Mouse (Mus musculus) R1 (cell line): ENCODE data around the gene Plxnd1.
A peak's percentile ranks its signal among the peaks of the same experiment; 100 is the strongest.

ENCODE experiments used
- DNase-seq: peaks from one replicate; pipeline ENCODE4 v3.0.0-alpha.2; 2018; ENCODE audit warnings: low read depth, low spot score

The Plxnd1 gene

DNA sequence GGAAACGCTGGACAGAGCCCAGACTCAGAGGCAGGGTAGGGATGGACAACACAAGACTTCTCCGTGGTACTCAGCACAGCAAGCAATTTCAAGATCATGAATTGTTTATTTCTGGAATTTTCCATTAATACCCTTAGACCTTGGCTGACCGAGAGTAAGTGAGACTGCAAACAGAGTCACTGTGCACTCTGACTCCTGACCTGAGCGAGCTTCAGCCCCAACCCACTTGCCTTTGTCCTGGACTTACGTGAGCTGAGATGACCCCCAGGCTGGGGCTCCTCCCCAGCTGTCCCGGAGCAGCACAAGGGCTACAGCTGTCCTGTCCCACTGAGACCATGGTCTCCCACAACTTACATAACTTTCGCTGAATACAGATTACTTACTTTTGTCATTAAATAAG, 11.9 kb downstream of the Plxnd1 start:
- DNase-seq, result no peak

- peak; percentile 56 for DNase-seq
These were observed 16.2 kb downstream of the Plxnd1 start for GRCm38 (mm10) chr6:115978596-115978995.

- DNase-seq, result no peak
These were observed 17.0 kb downstream of the Plxnd1 start for GRCm38 (mm10) chr6:115977810-115978209.

DNA sequence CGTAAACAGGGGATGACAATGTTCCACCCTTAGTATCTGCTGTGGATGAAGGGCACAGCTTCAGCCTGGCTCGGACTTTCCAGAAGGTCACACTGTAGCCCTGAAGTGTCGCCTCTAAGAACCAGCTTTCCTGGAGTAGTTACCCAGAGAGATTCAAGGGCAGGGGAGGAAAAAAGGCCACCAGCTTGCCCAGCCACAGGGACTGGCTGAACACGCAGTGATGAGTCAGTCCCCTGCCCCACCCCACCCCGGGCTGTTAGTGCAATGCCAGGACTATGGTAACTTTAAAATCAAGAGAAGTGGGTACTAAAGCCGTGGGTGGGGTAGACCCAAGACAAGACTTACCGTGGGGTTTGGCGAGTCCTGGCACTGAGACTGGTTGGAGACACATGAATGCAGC, 19.2 kb downstream of the Plxnd1 start:
- DNase-seq, result no peak

DNA sequence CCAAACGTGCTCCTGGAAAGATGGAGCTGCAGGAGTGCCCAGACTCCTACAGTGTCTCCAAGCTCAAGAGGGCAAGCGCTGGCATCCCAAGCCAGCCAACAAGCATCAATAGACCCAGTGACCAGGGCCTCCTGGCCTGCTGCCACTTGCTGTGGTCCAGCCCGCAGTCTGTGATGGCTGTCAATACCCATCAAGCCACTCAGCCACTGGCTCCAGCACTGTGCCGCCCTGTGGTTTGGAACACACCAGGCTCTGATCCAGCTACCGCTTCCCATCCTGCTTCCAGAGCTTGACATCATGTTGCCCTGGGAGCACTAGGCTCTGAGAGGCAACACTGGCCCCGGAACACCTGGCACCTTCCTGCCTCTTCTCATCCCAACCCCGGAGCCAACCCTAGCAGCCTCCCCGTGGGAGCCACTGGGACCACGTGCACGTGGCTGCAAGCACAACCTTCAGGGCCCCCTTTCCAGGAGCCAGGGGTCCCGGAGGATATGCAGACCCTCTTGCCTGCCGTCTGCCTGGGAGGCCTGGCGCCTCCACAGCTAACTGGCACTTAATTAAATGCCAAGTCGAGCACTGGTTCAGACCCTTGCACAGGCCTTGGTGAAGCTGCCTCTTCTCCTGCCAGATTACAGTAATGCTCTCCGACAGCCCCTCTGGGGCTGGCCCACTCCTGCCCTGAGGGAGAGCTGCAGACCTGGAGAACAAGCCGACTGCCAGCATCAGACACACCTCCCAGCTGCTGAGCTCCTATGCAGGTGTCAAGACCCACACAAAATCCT, 20.7 kb downstream of the Plxnd1 start:
- DNase-seq, result no peak

- DNase-seq, result no peak
These were observed 21.5 kb downstream of the Plxnd1 start for GRCm38 (mm10) chr6:115973139-115973875.

DNA sequence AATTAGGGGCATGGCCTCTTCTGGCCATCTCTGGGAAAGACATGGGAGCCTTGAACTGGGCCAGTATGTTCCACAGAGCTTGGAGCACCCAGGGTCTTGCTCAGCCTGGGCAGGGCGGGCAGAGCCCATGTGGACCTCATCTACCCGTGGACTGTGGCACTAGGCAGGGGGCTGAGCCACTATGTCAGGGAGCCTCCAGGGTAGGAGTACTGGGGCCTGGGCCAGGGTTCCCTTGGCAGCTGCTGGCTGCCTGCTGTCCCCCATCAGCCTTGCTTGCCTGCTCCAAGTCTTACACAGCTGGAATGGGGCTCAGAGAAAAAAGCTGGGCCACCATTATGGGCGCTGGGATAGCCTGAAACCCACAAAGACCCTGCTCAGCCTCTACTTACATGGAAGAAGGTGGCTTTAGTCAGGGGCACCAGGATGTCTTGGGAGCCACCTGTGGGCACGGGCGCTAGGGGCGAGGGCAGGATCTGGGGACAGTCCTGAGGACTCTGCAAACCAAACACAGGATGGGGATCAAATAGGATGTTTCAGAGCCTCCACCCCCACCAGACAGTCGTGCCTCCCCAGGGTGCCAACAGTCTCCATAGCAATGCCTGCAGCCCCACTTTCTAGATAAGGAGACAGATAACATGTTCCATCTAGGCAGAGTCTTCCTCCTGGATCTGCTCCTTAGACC, 22.6 kb downstream of the Plxnd1 start:
- DNase-seq, result no peak

DNA sequence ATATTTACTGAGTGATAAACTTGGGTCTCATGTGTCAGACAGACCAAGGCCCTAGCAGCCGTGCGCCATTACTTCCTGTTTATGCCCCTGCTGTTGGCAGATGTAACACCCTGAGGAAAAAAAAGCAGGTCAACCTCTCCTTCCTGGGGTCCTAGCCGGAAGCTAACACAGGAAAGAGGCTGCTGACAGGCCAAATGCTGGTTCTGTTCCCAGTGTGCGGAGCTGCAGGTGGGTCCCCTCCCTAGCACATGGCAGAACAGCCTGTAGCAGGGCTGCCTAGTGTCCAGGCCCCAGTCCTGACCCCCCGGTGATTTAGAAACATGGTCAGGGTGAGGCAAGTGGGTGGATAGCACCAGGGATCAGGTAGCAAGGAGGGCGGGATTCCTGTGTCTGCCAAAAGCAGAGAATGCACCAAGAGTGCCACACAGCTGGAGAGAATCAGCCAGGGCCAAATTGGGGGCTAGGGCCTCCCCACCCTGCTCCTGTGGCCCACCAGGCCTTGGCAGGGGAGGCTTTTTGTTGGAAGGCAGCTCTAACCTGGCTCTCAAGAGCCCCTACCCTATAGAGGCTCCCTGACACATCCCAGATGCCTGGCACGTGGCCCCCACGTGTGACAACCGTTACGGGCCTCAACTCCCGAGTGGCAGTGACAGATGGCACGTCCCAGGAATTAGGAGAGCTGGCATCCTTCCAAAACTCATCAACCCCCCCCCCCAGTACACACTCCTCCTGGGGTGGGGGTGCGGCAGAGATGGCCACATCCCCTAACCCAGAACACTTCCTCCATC, 23.3 kb downstream of the Plxnd1 start:
- DNase-seq, result no peak

DNA sequence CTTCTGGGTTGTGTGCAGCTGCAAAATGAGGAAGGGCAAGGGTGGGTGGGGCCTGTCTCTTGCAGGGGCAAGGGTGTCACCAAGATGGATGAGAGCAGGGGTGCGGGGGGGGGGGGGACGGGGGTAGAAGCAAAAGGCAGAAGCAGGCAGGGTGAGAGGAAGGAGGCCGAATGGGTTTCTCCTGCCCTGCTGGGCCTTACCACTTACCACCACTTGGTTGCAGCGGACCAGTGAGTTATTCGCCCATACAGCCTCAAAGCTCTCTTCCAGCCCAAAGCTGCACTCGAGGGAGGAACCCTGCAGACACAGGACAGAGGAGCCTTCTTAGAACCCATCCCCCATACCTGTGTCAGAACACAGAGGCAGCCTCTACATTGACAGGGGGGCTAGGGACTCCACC, 24.9 kb downstream of the Plxnd1 start:
- DNase-seq, result no peak

GRCm38 (mm10) chr6:115969103-115969502, 25.7 kb downstream of the Plxnd1 start:
- no peak for DNase-seq

- DNase-seq, result no peak
These were observed 26.1 kb downstream of the Plxnd1 start for GRCm38 (mm10) chr6:115968700-115969099.

- DNase-seq, result no peak
These were observed 26.7 kb downstream of the Plxnd1 start for GRCm38 (mm10) chr6:115968086-115968485.

DNA sequence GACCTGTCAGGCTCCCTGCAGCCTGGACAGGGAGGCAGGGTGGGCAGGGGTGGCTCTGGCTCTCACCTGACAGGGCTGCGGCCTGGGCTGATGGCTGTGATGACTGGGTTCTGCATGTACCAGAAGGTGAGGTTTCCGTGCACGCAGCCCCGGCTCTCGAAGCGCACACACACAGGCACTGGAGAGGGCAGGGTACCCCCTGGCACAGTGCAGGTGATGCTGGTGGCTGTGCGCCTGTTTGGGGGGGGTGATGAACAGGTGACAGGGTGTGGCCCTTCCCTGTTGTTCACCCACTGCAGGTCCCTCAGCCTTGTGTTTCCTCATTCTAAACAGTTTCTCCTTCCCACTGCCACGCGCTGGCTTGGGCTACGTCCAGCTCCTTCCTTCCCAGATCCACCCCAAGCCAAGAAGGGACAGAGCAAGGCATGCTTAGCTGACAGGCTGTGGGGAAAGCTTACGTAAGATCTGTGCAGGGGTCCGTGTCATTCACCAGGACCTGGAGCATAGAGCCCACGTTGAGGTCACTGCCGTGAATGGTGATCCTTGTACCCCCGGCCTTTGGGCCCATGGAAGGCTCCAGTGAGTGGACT, 27.4 kb downstream of the Plxnd1 start:
- DNase-seq, result no peak

GRCm38 (mm10) chr6:115966227-115966966, 28.4 kb downstream of the Plxnd1 start:
- DNase-seq, result no peak

GRCm38 (mm10) chr6:115963656-115964055, 31.1 kb downstream of the Plxnd1 start:
- no peak for DNase-seq

GRCm38 (mm10) chr6:115962439-115963085, 32.2 kb downstream of the Plxnd1 start:
- DNase-seq, result peak; percentile 65

DNA sequence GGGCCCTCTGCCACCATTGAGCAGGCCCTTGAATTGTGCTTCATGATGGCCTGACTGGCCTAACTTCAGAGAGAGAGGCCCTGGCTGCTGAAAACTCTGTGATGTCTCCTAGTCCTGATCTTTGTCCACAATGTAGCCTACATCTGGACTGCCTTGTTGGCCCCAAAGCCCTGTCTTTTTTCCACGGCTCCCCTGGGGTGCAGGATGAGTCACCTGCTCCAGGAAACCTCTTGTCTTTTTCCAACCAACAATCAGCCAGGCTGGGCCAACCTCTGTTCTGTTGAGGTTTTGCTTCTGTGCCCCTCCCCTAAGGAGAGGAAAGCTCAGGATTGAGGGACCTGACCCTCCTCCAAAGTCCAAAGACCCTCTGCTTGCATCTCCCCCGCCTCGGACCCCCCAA, 33.1 kb downstream of the Plxnd1 start:
- no peak for DNase-seq

GRCm38 (mm10) chr6:115960322-115960721, 34.5 kb downstream of the Plxnd1 start:
- DNase-seq, result no peak

- no peak for DNase-seq
These were observed 35.6 kb downstream of the Plxnd1 start for GRCm38 (mm10) chr6:115959151-115959691.

- no peak for DNase-seq
These were observed 36.4 kb downstream of the Plxnd1 start for GRCm38 (mm10) chr6:115958445-115958844.
